Mouse (Mus musculus): ENCODE measurements around the gene Tdp1. TPM values are rescaled to one million over a fixed set of nuclear protein-coding genes. Genes with fewer than 3 reads are reported as not detected.
"Not testable (repeated sequence)": the region's sequence is repeated elsewhere in the genome, so short reads cannot be mapped to it uniquely, and the experiment has no call there.

Tdp1 gene
- total and polyA plus RNA-seq, 3 experiments, result 7.3 to 9.6 (median 7.9) TPM

- H3K27ac ChIP-seq, result no peak overlapping the region
- TF ChIP-seq CTCF (IDR thresholded peaks at IDR 0.05) (no peak), EP300 (IDR thresholded peaks at IDR 0.05; ENCODE audit: insufficient read depth, low read depth, low read length) (no peak), POLR2A (IDR thresholded peaks at IDR 0.05; ENCODE audit: insufficient read depth, low read depth, low read length) (no peak)
- peaks cover 12% of the 10 kb centered on the region for H3K27me3 ChIP-seq (ENCODE audit: control insufficient read depth, insufficient read depth, low read length)
- intact Hi-C loops (cut with DNase I), result no loop called here
- H3K4me3 ChIP-seq, result no peak overlapping the region
- no peak overlapping the region for H3K9ac ChIP-seq (ENCODE audit: low read depth, low read length)
- no peaks in the 10 kb centered on the region for H3K36me3 ChIP-seq (ENCODE audit: control insufficient read depth, insufficient read depth, low read length)
- DNase-seq, result peak in 1 of 2 experiments; percentile 32
- WGBS, result 14% methylated on average over 12 of the region's 12 CpGs
- no peaks in the 10 kb centered on the region for H3K79me2 ChIP-seq (replicated peaks; ENCODE audit: control insufficient read depth, insufficient read depth, low read length)
- no peaks in the 10 kb centered on the region for H3K4me1 ChIP-seq (ENCODE audit: control insufficient read depth, insufficient read depth, low read length)
Observed at GRCm38 (mm10) chr12:99966881-99967363, 82.6 kb downstream of the Tdp1 start.

GRCm38 (mm10) chr12:99969906-99970305 is 85.6 kb downstream of the Tdp1 start:
- Histone ChIP-seq H3K36me3 (ENCODE audit: control insufficient read depth, insufficient read depth, low read length) (no peaks in the 10 kb centered on the region), H3K4me3 (no peak overlapping the region), H3K79me2 (replicated peaks; ENCODE audit: control insufficient read depth, insufficient read depth, low read length) (no peaks in the 10 kb centered on the region), H3K9ac (ENCODE audit: low read depth, low read length) (no peak overlapping the region), H3K27ac (no peak overlapping the region), H3K4me1 (ENCODE audit: control insufficient read depth, insufficient read depth, low read length) (no peaks in the 10 kb centered on the region; the same call in 1 of the 2 replicates), H3K27me3 (ENCODE audit: control insufficient read depth, insufficient read depth, low read length) (peaks cover 12% of the 10 kb centered on the region)
- intact Hi-C loops (cut with DNase I), result no loop called here
- no peak for TF ChIP-seq CTCF (IDR thresholded peaks at IDR 0.05)
- TF ChIP-seq EP300 (IDR thresholded peaks at IDR 0.05; ENCODE audit: insufficient read depth, low read depth, low read length), result no peak
- TF ChIP-seq POLR2A (IDR thresholded peaks at IDR 0.05; ENCODE audit: insufficient read depth, low read depth, low read length), result no peak
- DNase-seq, result no peak
- WGBS, result 66% methylated on average over 4 of the region's 4 CpGs

GRCm38 (mm10) chr12:99971205-99971894 is 87.0 kb downstream of the Tdp1 start:
- peak; percentile 28 for TF ChIP-seq CTCF (IDR thresholded peaks at IDR 0.05)
- H3K9ac ChIP-seq (ENCODE audit: low read depth, low read length); DNase-seq; H3K4me3 ChIP-seq; H3K36me3 ChIP-seq (ENCODE audit: control insufficient read depth, insufficient read depth, low read length); H3K27ac ChIP-seq; H3K79me2 ChIP-seq (replicated peaks; ENCODE audit: control insufficient read depth, insufficient read depth, low read length); H3K4me1 ChIP-seq (ENCODE audit: control insufficient read depth, insufficient read depth, low read length); intact Hi-C loops (cut with DNase I); H3K27me3 ChIP-seq (ENCODE audit: control insufficient read depth, insufficient read depth, low read length): not testable (repeated sequence)
- WGBS, result 64% methylated on average over 7 of the region's 7 CpGs

GRCm38 (mm10) chr12:99972825-99973224 is 88.5 kb downstream of the Tdp1 start:
- DNase-seq, result no peak
- intact Hi-C loops (cut with DNase I), result no loop called here
- H3K79me2 ChIP-seq (replicated peaks; ENCODE audit: control insufficient read depth, insufficient read depth, low read length), result no peaks in the 10 kb centered on the region
- H3K27me3 ChIP-seq (ENCODE audit: control insufficient read depth, insufficient read depth, low read length), result no peaks in the 10 kb centered on the region
- no peak overlapping the region for H3K27ac ChIP-seq
- H3K36me3 ChIP-seq (ENCODE audit: control insufficient read depth, insufficient read depth, low read length), result no peaks in the 10 kb centered on the region
- no peak overlapping the region for H3K9ac ChIP-seq (ENCODE audit: low read depth, low read length)
- no peaks in the 10 kb centered on the region; the same call in 1 of the 2 replicates for H3K4me1 ChIP-seq (ENCODE audit: control insufficient read depth, insufficient read depth, low read length)
- no peak overlapping the region for H3K4me3 ChIP-seq
- TF ChIP-seq EP300 (IDR thresholded peaks at IDR 0.05; ENCODE audit: insufficient read depth, low read depth, low read length) (no peak), CTCF (IDR thresholded peaks at IDR 0.05) (peak; percentile 36)
- WGBS, result 63% methylated on average over 7 of the region's 7 CpGs

- H3K9ac ChIP-seq (ENCODE audit: low read depth, low read length), result no peak overlapping the region
- intact Hi-C loops (cut with DNase I), result no loop called here
- WGBS, result 71% methylated on average over 1 of the region's 1 CpGs
- no peak overlapping the region for H3K27ac ChIP-seq
- no peak overlapping the region for H3K4me3 ChIP-seq
- no peak for DNase-seq
- TF ChIP-seq CTCF (IDR thresholded peaks at IDR 0.05), result peak; percentile 54
- no peak for TF ChIP-seq POLR2A (IDR thresholded peaks at IDR 0.05; ENCODE audit: insufficient read depth, low read depth, low read length)
- no peaks in the 10 kb centered on the region; the same call in 1 of the 2 replicates for H3K4me1 ChIP-seq (ENCODE audit: control insufficient read depth, insufficient read depth, low read length)
- H3K79me2 ChIP-seq (replicated peaks; ENCODE audit: control insufficient read depth, insufficient read depth, low read length), result no peaks in the 10 kb centered on the region
- H3K36me3 ChIP-seq (ENCODE audit: control insufficient read depth, insufficient read depth, low read length), result no peaks in the 10 kb centered on the region
- no peaks in the 10 kb centered on the region for H3K27me3 ChIP-seq (ENCODE audit: control insufficient read depth, insufficient read depth, low read length)
Observed at GRCm38 (mm10) chr12:99973659-99974058, 89.3 kb downstream of the Tdp1 start.

- 44% methylated on average over 4 of the region's 4 CpGs for WGBS
- Histone ChIP-seq H3K4me1 (ENCODE audit: control insufficient read depth, insufficient read depth, low read length) (no peaks in the 10 kb centered on the region), H3K4me3 (no peak overlapping the region), H3K79me2 (replicated peaks; ENCODE audit: control insufficient read depth, insufficient read depth, low read length) (no peaks in the 10 kb centered on the region), H3K27ac (no peak overlapping the region), H3K27me3 (ENCODE audit: control insufficient read depth, insufficient read depth, low read length) (no peaks in the 10 kb centered on the region), H3K36me3 (ENCODE audit: control insufficient read depth, insufficient read depth, low read length) (no peaks in the 10 kb centered on the region), H3K9ac (ENCODE audit: low read depth, low read length) (no peak overlapping the region)
- DNase-seq, result no peak
- TF ChIP-seq EP300 (IDR thresholded peaks at IDR 0.05; ENCODE audit: insufficient read depth, low read depth, low read length) (no peak), CTCF (IDR thresholded peaks at IDR 0.05) (no peak), POLR2A (IDR thresholded peaks at IDR 0.05; ENCODE audit: insufficient read depth, low read depth, low read length) (no peak)
- intact Hi-C loops (cut with DNase I), result no loop called here
Observed at GRCm38 (mm10) chr12:99979541-99979940, 95.2 kb downstream of the Tdp1 start.
